Mouse (Mus musculus) layer of hippocampus, postnatal 25 days (tissue): ENCODE data around the gene Epb41l5. TPM values are rescaled to one million over a fixed set of nuclear protein-coding genes. Genes with fewer than 3 reads are reported as not detected.
A peak's percentile ranks its signal among the peaks of the same experiment; 100 is the strongest.

Source experiments
- DNase-seq, 2 experiments: peaks; one replicate each; pipeline ENCODE4 v3.0.0; 2022; ENCODE audit warnings: mixed read lengths in 2 of 2, low spot score in 1 of 2; ENCODE audit errors: extremely low spot score in 1 of 2
- total RNA-seq, 2 experiments: library from RNA; stranded (reverse); gene quantifications; 2 replicates each; pipeline ENCODE4 v1.2.3; 2021

Epb41l5 gene
- total RNA-seq: 1 to 10 TPM; 4.9 to 5.5 TPM

- DNase-seq: peak; percentile 60 to 69
Measured at GRCm38 (mm10) chr1:119648205-119649111, at the start of gene Epb41l5. TSS of gene Epb41l5 (minus strand) at chr1:119649000.

- no peak for DNase-seq
Measured at GRCm38 (mm10) chr1:119696860-119697259, 48.1 kb upstream of the Epb41l5 start.

- DNase-seq: no peak
Measured at GRCm38 (mm10) chr1:119685773-119686558, 37.2 kb upstream of the Epb41l5 start.

GRCm38 (mm10) chr1:119681663-119682213 is 32.9 kb upstream of the Epb41l5 start:
- DNase-seq: no peak

GRCm38 (mm10) chr1:119674984-119675383 is 26.2 kb upstream of the Epb41l5 start:
- DNase-seq: peak in 1 of 2 experiments; percentile 47

- no peak for DNase-seq
Measured at GRCm38 (mm10) chr1:119666904-119667303, 18.1 kb upstream of the Epb41l5 start.

- DNase-seq: no peak
Measured at GRCm38 (mm10) chr1:119654307-119654706, 5.5 kb upstream of the Epb41l5 start.

GRCm38 (mm10) chr1:119650386-119650785 is 1.6 kb upstream of the Epb41l5 start:
- no peak for DNase-seq

- no peak for DNase-seq
Measured at GRCm38 (mm10) chr1:119649627-119650026, 827 bp upstream of the Epb41l5 start.

- no peak for DNase-seq
Measured at GRCm38 (mm10) chr1:119646356-119646755, 2.4 kb downstream of the Epb41l5 start.

- no peak for DNase-seq
Measured at GRCm38 (mm10) chr1:119642367-119642766, 6.4 kb downstream of the Epb41l5 start.

- no peak for DNase-seq
Measured at GRCm38 (mm10) chr1:119641090-119641812, 7.5 kb downstream of the Epb41l5 start.

GRCm38 (mm10) chr1:119640006-119640405 is 8.8 kb downstream of the Epb41l5 start:
- no peak for DNase-seq

- DNase-seq: no peak
Measured at GRCm38 (mm10) chr1:119637188-119638023, 11.4 kb downstream of the Epb41l5 start.

- DNase-seq: no peak
Measured at GRCm38 (mm10) chr1:119634746-119635145, 14.1 kb downstream of the Epb41l5 start.

- no peak for DNase-seq
Measured at GRCm38 (mm10) chr1:119630428-119630827, 18.4 kb downstream of the Epb41l5 start.

- DNase-seq: no peak
Measured at GRCm38 (mm10) chr1:119626837-119627236, 22.0 kb downstream of the Epb41l5 start.

- no peak for DNase-seq
Measured at GRCm38 (mm10) chr1:119624444-119624843, 24.4 kb downstream of the Epb41l5 start.

GRCm38 (mm10) chr1:119605396-119605795 is 43.4 kb downstream of the Epb41l5 start:
- DNase-seq: no peak
